17 mouse cellular contexts compared by ENCODE assay signal in genomic region chr12:99377069-99377468, GRCm38 (mm10).
DNase-seq lines count a peak whose midpoint lies in the region; ATAC-seq and TF ChIP-seq lines count a peak whose summit lies in the region.
"Had no signal": no experiment of that assay in that cellular context is flagged by ENCODE, and none has a peak within 500 bp of the region (broad histone marks: within the 10 kb centered on the region; RNA-seq: fewer than 3 reads in every experiment).

No protein-coding gene starts in this region.

- no peak overlapping the region for H3K27ac ChIP-seq in kidney, postnatal 0 days
- H3K27ac ChIP-seq in kidney, embryonic 14.5 days (ENCODE audit: low read depth, low read length): no peak overlapping the region
- H3K27ac ChIP-seq: embryonic facial prominence, embryonic 10.5 days; hindbrain, embryonic 15.5 days; kidney, embryonic 15.5 days; liver, embryonic 12.5 days had no signal

- WGBS in kidney, postnatal 0 days: 54% methylated on average over 10 of the region's 10 CpGs
- WGBS in kidney, embryonic 14.5 days: 69% methylated on average over 10 of the region's 10 CpGs

- no peak for TF ChIP-seq CTCF in kidney, postnatal 0 days (IDR thresholded peaks at IDR 0.05; ENCODE audit: low read depth)

- peaks cover 18% of the 10 kb centered on the region; the same call in 1 of the 2 replicates for H3K4me1 ChIP-seq in kidney, postnatal 0 days (replicated peaks; ENCODE audit: insufficient read depth, low read length)
- peaks cover 24% of the 10 kb centered on the region for H3K4me1 ChIP-seq in kidney, embryonic 14.5 days (ENCODE audit: control insufficient read depth, insufficient read depth, low read length)

- ATAC-seq in kidney, postnatal 0 days (replicated peaks; ENCODE audit: low FRiP score, low read depth): peak; percentile 64
- ATAC-seq in kidney, embryonic 14.5 days (ENCODE audit: low FRiP score, low TSS enrichment): no peak
- ATAC-seq: forebrain, embryonic 15.5 days; liver, embryonic 12.5 days had no signal

- peaks cover 5% of the 10 kb centered on the region for H3K79me2 ChIP-seq in myocyte (ENCODE audit: control insufficient read depth, insufficient read depth)

- intact Hi-C loops in heart, postnatal 25 days (cut with DNase I): no loop called here
- intact Hi-C loops in left cerebral cortex, postnatal 25 days (cut with DNase I): no loop called here

- no peaks in the 10 kb centered on the region for H3K27me3 ChIP-seq in kidney, postnatal 0 days (ENCODE audit: insufficient read depth, low read length)
- no peaks in the 10 kb centered on the region for H3K27me3 ChIP-seq in kidney, embryonic 14.5 days (ENCODE audit: control insufficient read depth, insufficient read depth, low read length)
- no peaks in the 10 kb centered on the region for H3K27me3 ChIP-seq in myocyte (ENCODE audit: control insufficient read depth, insufficient read depth, insufficient read length)
- H3K27me3 ChIP-seq: forebrain, embryonic 15.5 days; hindbrain, embryonic 15.5 days; kidney, embryonic 15.5 days; liver, embryonic 12.5 days had no signal

- H3K9ac ChIP-seq in kidney, postnatal 0 days (ENCODE audit: low read depth, low read length): no peak overlapping the region
- H3K9ac ChIP-seq in kidney, embryonic 14.5 days (ENCODE audit: low read depth, low read length): no peak overlapping the region
- H3K9ac ChIP-seq: forebrain, embryonic 15.5 days; hindbrain, embryonic 15.5 days; kidney, embryonic 15.5 days; liver, embryonic 12.5 days had no signal

- H3K9me3 ChIP-seq in kidney, postnatal 0 days (replicated peaks; ENCODE audit: low read length): no peaks in the 10 kb centered on the region
- H3K9me3 ChIP-seq in kidney, embryonic 14.5 days (ENCODE audit: control insufficient read depth, low read length): no peaks in the 10 kb centered on the region; the same call in 1 of the 2 replicates
- H3K9me3 ChIP-seq: forebrain, embryonic 15.5 days; hindbrain, embryonic 15.5 days; kidney, embryonic 15.5 days; liver, embryonic 12.5 days had no signal

- no peak overlapping the region for H3K4me2 ChIP-seq in kidney, postnatal 0 days (ENCODE audit: low read length)
- no peak overlapping the region for H3K4me2 ChIP-seq in kidney, embryonic 14.5 days (replicated peaks; ENCODE audit: low read depth, low read length)
- H3K4me2 ChIP-seq in myocyte (ENCODE audit: low read depth): peak overlapping the region; percentile 39
- H3K4me2 ChIP-seq: forebrain, embryonic 15.5 days; hindbrain, embryonic 15.5 days; kidney, embryonic 15.5 days; liver, embryonic 12.5 days had no signal

- no peak for TF ChIP-seq POLR2A in myocyte (IDR thresholded peaks at IDR 0.05; ENCODE audit: insufficient read length, low read depth)

- no peaks in the 10 kb centered on the region for H3K36me3 ChIP-seq in kidney, postnatal 0 days (ENCODE audit: insufficient read depth, low read length)
- H3K36me3 ChIP-seq in kidney, embryonic 14.5 days (ENCODE audit: control insufficient read depth, insufficient read depth, low read length): peaks cover 3% of the 10 kb centered on the region; the same call in 1 of the 2 replicates
- no peaks in the 10 kb centered on the region for H3K36me3 ChIP-seq in myocyte (ENCODE audit: control insufficient read depth, insufficient read depth)

- H3ac ChIP-seq in myocyte (ENCODE audit: control insufficient read depth, insufficient read length): no peak overlapping the region

- peak; percentile 89 for DNase-seq in heart, adult 11 months
- DNase-seq in heart, postnatal 25 days (ENCODE audit: low spot score): no peak
- no peak for DNase-seq in kidney, postnatal 0 days (ENCODE audit: low spot score)
- peak; percentile 62 for DNase-seq in 3T3-L1 (ENCODE audit: low read depth, low spot score)
- DNase-seq in left cerebral cortex, postnatal 25 days (ENCODE audit: low spot score in 2 of 2): no peak
- DNase-seq: adrenal gland, postnatal 25 days; cerebellum, postnatal 36 days; layer of hippocampus, adult 9-11 months; left cerebral cortex, postnatal 4 days had no signal

- no peak overlapping the region for H3K4me3 ChIP-seq in kidney, postnatal 0 days (replicated peaks; ENCODE audit: low read depth, low read length)
- no peak overlapping the region for H3K4me3 ChIP-seq in kidney, embryonic 14.5 days (ENCODE audit: low read length)
- H3K4me3 ChIP-seq in myocyte: no peak overlapping the region
- H3K4me3 ChIP-seq: embryonic facial prominence, embryonic 10.5 days; erythroblast, embryonic 14.5 days; forebrain, embryonic 15.5 days; hindbrain, embryonic 15.5 days; kidney, embryonic 15.5 days; liver, embryonic 12.5 days had no signal

TF ChIP-seq in myocyte, 11 proteins besides CTCF, POLR2A, EP300 and RAD21:
- TF ChIP-seq MAX (IDR thresholded peaks at IDR 0.05; ENCODE audit: low read depth) (no peak), E2F4 (IDR thresholded peaks at IDR 0.05; ENCODE audit: insufficient read depth) (no peak), TCF3 (IDR thresholded peaks at IDR 0.05; ENCODE audit: insufficient read length, low read depth) (no peak), TCF12 (IDR thresholded peaks at IDR 0.05; ENCODE audit: insufficient read depth, poor library complexity, severe bottlenecking) (no peak), POLR2AphosphoS2 (IDR thresholded peaks at IDR 0.05; ENCODE audit: insufficient read length, low read depth) (no peak), USF1 (IDR thresholded peaks at IDR 0.05; ENCODE audit: low read depth) (no peak), CEBPB (IDR thresholded peaks at IDR 0.05; ENCODE audit: insufficient read depth, poor library complexity, severe bottlenecking) (0 out of 2 replicates have a peak, but pooled peaks have one; percentile 23), MYOG (IDR thresholded peaks at IDR 0.05; ENCODE audit: control insufficient read depth in 1 of 3, insufficient read depth in 1 of 3, insufficient read length in 2 of 3, low read depth in 2 of 3) (no peak)

Comparison
In these comparisons a context has a peak if more than half of its experiments do, and no peak if none do; other contexts are left out.
1. DNase-seq: peak in heart, adult 11 months (single experiment) and 3T3-L1 (single experiment); none in heart, postnatal 25 days (single experiment), kidney, postnatal 0 days (single experiment) and left cerebral cortex, postnatal 25 days (0 of 2).